Mouse (Mus musculus) megakaryocyte progenitor cell, adult 5-6 weeks (primary cell): ENCODE measurements at regions not wholly inside any gene's neighbourhood (a gene's known extent, or its start where the extent isn't known, plus 50 kb on each side); places are given as distances from the start of the nearest gene placed in this dataset.

Source experiments
- ATAC-seq: replicated peaks from 2 replicates; pipeline ENCODE4 v1.8.0; 2016; ENCODE audit warnings: mild to moderate bottlenecking, moderate TSS enrichment, inconsistent platforms; ENCODE audit not compliant: poor library complexity

DNA sequence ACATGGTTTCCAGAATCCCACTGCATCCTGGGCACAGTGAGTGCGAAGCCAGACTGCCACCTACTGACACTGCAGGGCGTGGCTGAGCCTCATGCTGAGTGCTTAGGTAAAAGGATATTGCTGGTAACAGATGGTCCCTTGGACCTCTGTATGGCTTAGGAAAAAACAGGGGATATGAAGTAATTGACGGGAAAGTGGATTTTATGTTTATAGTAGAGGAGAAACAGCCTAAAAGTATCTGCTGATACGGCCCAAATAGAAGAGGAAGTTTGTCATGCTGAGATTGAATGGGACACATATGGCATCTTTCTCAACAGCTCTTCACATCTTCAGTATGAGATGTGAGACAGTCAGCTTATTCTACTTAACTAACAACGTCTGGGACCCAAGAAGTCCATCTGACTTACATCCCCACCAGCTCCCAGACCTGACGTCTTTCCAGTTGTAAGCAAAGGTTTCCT, 182.1 kb downstream of the Rap2a start:
- no peak for ATAC-seq

DNA sequence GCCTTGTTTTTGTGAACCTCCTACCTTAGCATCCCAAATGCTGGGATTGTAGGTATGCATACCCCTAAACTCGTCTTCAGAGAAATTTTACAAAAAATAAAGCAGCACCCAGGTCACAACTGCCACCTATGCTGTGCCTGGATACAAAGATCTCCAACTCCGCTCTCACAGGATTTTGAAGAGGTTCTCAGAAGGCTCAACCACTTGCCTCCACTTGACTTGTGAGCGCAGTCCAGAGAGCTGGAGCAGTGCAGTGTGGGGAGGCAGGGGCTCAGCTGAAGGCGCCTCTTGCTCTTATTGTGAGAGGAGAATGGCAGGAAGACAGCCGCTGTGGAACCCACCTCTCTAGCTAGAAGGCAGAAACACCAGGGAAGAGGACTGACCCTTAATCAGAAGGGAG, 182.9 kb downstream of the Rap2a start:
- no peak for ATAC-seq

DNA sequence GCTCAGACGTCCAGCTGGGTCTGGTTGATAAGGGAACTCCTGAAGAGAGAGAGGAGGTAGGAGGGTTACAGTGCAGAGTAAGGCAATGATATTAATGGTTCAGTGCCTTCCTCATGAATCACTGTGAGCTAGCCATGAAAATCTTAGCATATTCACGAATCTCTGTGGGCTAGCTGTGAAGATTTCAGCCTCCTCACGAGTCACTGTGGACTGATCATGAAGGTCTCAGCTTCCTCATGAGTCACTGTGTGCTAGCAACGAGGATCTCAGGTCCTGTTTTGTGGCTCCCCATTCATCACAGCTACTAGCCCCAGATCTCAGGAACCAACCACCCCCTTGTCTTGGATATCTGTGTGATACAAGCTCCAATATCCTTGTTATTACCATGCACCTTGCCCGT, 191.4 kb downstream of the Rap2a start:
- no peak for ATAC-seq

DNA sequence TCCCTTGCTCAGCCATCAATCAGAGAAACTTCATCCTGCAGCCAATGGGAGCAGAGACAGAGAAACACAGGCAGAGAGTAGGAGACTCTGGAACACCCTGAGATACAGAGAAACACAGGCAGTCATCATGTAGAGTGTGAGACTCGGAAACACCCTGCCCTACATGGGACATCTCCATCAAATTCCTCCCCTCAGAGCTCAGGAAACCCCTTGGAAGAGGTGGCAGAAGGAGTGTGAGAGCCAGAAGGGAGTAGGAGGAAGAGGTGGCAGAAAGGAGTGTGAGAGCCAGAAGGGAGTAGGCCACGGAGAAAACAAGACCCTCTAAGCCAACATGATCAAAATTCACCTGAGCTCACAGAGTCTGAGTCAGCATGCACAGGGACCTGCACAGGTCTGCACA, 197.5 kb downstream of the Rap2a start:
- ATAC-seq: no peak

DNA sequence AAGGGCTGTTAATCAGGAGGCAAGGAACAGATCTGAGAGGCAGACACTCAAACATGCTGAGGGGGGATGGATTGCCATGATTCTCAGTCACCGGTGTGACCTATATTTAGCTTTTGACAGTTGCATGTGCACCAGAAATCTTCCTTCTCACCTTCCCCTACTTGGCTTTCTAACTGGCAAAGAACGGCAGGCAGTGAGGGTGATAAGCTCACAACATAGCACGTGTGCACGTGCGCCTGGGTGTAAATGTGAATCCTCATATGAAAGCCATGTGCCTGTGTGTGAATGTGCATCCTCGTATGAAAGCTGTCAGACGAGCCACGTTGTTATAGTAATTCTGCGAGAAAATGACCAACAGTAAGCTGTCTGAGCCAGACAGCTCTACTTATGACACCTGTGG, 200.3 kb downstream of the Rap2a start:
- ATAC-seq: no peak

DNA sequence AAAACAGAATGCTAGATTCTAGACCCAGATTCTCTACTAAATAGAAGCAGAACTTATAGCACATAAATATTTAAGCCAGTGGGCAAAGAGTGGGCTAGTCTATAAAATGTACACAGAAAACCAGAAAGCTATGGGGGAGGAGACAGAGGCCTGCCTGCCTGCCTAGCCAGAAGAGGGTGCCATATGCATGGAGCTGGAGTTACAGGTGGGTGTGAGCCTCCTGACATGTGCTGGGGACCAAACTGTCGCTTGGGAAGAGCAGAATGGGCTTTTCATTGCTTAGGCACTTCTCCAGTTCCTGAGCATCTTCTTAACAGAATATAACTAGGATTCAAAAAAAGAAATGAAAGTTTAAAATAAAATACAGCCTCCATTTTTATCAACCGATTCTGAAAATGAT, 200.8 kb downstream of the Rap2a start:
- ATAC-seq: no peak

DNA sequence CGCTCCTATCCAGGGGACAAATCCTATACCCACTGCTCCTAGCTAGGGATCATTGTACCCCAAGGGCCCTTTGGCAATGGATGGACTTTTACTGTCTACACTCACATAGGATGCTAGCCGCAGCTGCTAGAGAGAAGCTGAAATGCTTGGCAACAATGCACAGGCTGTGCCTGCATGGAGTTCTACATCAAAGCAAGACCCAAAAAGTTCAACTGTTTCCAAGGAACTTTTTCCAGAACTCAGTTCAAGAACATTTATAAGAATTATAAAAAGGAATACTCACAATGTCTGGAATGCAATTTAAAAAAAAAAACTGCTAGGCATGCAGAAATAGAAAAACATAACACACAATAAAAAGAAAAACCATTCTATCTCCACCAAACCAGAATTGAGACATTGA, 202.0 kb downstream of the Rap2a start:
- ATAC-seq: no peak

DNA sequence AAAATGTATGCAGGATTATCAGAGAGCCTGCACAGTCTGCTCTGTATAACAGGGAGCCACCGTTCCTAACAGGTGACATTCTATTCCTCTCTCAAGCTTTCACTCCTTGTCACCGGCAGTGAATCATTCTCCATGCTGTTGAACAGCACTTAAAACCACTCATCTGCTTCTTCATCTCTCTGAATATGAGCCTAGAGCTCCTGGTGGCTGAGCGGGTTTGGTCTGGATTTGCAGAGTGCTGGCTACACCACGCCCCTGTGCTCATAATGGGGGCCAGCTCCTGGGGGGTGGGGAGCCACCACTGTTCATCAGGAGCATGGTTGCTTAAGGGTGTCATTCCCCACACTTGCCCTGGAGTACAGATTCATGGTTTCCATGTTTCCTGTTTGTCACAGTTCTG, 207.0 kb downstream of the Rap2a start:
- no peak for ATAC-seq

DNA sequence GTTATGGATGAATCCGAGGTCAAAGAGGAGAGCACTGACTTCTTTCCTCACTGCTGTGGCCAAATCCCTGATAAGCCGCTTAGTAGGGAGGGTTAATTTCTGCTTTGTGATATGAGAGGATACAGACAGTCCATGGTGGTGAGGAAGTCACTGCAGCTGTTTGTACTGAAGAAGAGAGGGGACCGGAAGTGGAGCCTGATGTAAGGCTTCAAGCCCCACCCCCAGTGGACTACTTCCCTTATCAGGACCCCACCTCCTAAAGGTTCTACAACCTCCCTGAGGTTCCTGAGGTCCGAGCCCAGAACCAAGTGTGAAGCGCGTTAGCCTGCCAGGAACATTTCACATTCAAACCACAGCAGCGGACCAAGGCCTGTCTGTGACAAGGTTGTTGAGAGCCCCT, 207.6 kb downstream of the Rap2a start:
- ATAC-seq: peak; percentile 94

DNA sequence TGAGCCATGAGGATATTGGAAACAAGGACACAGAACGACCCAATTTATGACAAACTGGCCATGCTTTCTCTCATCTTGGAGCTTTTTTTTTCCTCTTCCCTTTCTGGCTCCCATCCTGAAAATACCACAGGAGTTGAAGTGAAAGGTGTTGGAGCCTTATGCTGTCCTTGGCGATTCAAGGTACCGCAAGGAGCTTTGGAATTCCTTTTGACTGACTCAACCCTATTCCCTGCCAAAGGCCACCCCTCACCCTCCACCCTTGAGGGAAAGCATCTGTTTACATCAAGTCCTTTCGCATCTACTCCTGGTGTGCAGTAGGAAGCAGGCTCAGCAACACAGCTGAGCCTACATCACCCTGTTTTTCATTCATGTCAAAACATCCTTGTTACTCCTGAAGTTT, 208.5 kb downstream of the Rap2a start:
- ATAC-seq: no peak

DNA sequence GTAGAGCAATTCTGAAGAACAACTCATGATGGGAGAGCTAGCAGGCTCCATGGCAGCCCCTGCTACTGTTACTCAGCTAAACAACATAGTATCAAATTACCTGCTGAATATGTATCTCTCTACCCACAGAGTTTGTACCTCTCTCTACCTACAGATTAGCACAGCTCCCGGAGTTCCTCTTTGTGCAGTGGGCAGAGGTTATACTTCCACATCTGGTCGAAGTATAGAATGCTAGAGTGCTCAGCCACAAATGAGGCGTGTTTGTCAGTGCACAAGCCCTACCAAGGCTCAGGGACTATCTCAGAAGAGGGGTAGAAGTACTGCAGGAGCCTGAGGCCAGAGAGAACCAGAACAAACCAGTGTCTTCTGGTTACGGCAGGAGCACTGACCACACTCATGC, 211.6 kb upstream of the Ipo5 start:
- peak; percentile 54 for ATAC-seq

DNA sequence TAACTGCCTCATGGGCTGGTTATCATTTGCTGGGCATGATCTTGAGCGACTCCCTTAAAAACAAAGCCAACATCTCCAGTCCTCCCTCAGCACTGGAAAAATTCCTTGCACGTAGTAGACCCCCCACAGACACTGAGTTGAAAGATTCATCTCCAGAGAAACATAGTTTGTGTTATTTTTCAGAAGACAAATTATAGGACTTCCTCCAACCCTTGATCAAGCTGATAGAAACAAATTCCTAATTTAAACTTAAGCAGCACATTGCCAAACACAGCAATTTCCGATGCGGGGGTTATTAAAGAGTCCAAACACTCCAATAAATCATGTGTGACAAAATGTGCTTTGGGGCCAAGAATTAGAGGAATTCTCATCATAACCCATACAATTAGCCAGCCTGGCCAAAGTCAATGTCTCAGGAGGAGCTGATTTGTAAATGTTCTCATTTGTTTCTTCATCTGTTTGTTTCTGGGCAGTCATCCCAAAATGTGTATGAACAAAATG, 205.7 kb upstream of the Ipo5 start:
- no peak for ATAC-seq

DNA sequence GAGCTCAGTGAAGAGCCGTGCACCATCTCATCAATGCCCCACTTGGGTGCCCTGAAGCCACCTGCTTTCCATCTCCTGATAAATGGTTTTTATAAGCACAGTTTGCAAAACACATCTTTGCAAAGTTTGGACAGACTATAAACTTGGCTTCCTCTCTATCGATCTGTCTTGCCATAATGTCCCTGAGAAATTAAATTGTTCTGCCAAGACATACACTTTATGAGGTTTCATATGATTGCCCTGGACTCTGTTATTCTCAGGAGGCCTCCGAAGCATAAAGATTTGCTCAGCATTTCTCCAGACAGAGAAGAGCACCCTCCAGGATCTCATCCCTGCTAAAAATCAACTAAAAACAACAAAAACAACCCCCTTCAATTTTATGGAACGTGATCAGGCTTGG, 200.2 kb upstream of the Ipo5 start:
- no peak for ATAC-seq

DNA sequence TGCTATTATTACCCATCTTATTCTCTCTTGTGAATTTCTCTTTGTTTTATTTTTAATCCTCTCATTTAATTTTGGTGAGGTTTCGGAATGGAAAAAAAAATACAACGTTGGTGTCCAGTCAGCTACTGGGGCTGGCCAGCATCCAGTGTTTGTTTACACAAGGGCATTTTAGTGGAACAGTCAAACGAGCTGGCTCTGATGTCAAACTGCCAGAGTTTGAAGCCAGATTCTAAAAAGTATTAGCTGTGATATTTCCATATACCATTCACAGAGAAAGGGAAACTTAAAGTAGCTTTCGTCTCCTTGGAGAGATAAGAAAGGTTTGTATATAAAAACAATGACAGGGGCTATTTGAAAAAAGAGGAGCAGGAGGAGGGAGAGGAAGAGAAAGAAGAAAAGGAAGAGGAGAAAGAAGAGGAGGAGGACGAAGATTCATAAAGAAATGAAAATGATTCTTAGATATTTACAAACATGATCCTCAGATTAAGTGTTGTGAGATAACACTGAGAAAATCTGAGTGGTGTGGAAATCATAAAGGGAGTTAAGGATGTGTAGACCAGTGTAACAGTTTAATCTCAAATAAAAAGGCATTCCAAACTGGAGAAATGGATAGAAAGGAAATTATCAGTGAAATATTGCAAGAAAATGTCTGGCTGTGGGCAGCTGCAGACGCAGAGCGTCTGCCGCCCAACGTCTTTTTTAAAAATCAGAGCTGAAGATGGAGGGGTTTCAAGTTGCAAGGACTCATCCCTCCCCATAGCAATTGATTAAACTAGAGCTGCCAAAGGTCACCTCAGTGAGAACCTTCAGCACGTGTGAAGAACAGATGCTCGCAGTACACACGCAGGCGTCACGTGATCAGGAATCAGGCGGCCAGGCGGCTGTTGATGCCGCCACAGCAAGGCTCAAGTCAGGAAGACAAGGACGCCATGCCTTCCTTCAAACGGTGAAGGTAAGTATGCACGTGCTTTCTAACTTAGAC, 190.3 kb upstream of the Ipo5 start:
- ATAC-seq: no peak

DNA sequence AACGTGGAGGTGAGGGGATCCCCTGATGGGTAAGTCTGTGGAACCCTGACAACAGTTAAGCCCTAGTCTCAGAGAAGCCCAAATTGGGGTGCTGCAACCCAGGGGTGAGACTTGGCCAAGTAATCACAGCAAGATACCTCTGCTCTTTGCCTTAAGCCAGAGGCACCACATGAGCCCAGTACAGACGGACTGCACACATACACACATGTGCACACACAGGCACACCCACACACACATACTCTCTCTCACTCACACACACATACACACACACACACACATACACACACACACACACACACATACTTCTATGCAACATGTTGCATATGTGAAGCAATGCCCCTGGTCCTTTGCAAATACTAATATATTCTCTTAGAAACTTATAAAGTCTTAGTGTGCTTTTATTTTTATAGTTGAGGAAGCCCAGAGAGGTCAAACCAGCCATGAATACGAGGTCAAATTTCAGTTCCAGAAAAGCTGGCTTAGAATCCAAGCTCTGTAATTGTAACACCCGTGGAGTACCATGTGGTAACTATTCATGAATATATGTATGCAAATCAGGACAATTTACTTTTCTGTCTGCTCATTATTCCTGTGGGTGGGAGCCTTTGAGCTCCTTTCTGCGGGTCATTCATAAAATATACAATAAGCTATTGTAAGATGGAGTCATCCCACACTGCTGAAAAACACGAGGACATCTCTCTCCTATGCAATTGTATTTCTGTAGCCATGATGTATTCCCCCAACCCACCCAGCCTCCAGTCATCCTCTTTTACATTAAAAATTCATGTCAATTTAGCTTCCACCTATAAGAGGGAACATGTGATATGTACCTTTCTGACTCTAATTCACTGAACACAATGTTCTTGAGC, 189.2 kb upstream of the Ipo5 start:
- no peak for ATAC-seq

DNA sequence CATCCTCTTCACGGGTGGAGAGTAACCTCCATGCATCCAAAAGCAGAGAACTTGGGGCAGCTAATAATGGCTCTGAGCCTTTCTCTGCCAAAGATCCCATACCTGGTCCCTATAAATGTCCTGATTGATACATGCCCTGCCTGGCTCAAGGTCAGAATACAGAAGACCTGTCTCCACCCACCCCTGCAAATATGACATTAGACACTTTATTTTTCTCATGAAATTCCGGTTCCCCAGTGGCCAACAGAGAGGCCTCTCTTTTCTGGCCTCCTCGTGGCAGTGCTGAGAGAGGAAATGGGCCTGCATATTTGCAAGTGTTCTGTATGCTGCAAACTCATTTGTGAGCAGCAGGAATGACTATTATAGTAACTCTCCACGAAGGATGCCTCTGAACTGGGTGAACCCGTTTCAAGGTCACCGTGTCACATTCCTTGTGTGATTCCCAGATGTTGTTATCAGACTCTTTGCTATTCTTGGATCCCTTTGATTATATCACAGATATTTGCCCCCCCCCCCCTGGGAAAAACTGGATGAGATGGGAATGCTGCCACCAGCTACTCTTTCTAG, 188.4 kb upstream of the Ipo5 start:
- no peak for ATAC-seq

DNA sequence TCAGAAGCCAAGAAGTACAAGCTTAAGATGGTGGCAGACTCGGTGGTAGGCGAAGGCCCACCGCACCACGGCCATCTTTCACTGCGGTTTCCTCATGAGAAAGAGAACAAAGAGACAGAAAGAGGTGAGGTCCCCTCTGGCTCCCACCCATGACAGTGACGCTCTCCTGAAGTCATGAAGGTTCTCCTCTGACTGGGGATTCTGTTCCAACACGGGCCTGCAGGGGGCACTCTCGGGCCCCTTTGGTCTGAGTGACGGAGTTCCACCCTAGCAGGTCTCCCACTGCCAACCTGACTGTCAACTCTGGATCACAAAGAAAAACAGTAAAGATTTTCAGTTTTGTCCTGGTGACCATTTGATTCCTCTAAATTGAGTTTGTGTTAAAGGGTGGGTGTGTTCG, 182.9 kb upstream of the Ipo5 start:
- ATAC-seq: no peak

DNA sequence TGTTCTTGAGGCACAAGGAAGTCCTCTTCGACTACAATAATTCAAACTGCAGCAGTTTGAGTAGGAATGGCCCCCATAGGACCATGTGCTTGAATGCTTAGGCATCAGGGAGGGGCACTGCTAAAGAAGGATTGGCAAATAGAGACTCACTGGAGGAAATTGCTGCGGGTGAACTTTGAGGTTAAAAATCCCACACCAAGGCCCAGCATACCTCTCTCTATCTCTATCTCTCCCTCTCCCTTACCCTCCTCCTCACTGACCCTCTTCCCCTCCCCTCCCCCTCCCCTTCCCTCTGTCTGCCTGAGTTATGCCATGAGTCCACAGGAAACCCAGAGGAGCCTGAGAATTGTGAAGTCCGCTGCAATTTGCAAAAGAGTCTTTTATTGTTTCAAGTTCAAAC, 180.8 kb upstream of the Ipo5 start:
- ATAC-seq: peak; percentile 56

DNA sequence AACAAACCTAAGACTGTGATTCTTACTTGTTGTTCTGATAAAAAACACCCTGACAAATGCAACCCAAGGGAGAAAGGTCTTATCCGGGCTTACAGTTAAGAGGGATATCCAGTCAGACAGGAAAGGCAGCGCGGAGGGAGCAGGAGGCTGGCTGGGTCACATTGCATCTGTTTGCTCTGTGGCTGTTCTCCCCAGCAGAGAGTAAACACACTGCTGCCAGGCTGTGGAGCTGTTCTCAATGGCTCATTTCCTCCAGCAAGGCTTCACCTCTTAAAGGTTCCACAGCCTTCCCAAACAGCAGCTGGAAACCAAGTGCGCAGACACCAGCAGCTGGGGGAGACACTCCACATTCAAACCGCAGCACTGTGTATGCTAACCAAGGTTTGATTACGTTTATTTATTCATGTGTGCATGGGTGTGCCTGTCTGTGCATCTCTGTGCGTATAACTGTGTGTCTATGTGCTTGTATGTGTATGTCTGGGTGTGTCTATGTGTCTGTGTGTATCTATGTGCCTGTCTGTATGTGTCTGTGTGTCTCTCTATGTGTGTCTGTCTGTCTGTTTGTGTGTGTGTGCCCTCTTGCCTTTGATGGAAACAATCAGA, 179.2 kb upstream of the Ipo5 start:
- ATAC-seq: no peak

DNA sequence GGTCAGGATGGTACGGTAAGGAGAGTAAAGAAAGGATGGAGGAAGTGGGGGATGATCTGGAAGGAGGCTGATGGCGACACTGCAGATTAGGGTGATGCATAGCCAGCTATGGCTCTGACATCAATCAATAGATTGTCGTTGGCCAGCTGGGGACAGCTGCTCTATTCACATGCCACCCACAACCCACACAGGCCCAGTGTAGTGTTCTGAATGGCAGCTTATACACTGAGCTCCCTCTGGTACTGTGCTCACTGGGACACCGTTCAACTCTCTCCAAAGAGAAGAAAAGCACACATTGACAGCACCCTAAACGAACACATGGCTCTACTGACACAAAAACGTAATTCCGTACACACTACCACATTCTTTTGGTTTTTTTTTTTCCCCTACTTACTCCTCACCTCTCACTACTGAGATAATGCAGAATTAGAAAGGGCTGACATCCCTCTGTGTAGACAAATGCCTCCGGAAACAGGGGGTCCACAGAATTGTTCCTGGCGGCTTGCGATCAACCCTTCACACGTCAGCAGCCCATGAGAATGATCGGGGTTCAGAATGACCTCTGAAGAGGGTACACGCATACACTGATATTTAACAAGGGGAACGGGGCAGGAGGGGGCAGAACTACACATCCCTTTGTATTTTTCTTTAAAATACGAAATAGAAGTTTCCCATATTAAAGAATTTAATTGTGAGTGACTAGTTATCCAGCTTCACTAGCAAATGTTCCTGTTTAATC, 178.5 kb upstream of the Ipo5 start:
- no peak for ATAC-seq
